Mouse (Mus musculus): ENCODE measurements around the gene Slc1a5.

Gene Slc1a5

GRCm38 (mm10) chr7:16780825-16781554, at the start of gene Slc1a5:
TSS of gene Slc1a5 (plus strand) at chr7:16781340.
- DNase-seq (ENCODE audit: low spot score in 2 of 2) = peak; percentile 91 to 95

- DNase-seq (ENCODE audit: low spot score in 2 of 2) = no peak
These were observed 49.2 kb upstream of the Slc1a5 start for GRCm38 (mm10) chr7:16731893-16732422.

DNA sequence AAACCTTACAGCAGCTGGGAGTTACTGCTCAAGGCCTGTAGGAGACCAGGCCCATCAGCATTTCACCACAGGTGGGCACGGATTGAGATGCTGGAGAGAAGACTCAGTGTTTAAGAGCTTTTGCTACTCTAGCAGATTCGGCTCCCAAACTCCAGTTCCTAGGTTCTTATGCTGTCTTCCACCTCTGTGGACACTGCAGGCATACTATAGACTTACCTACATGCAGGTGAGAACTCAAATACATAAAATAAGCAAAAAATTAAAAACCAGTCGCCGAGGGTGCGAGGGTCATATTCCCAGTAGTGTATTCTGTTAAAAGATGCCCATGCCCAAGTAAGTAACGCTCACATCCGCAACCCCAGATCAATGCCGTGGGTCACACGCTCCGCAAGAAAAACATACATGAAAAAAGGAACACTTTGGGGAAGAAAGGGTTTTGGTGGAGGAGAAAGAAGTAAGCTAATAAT, 43.5 kb upstream of the Slc1a5 start:
- DNase-seq (ENCODE audit: low spot score in 2 of 2) = no peak

DNA sequence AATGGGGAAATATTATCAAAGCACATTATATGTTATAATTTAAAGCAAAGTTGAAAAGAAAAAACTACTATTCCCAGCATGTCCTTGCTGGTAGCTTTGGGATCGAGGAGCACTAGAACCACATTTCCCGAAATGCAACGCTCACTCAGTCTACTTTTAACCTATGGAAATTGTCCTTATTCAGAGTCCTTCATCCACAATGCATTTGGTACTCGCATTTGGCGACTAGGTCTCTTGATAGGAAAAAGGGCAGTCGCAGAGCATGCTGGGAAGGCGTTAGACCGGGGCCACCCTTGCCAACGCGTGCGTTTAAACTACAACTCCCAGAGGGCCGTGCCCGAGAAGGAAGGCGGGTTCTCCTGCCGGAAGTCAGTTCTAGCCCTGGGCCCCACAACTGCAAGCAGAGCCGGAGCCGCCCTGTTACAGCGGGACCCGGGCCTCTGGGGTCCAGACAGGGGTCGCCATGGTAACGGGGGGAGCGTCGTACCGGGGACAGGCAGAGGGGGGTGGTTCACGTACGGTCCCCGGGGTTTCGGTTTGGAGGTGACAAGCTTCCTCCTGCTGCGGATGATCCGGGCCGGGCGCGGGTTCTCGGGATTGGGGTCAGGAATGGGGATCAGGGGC, 43.0 kb upstream of the Slc1a5 start, which contains the start of gene Ap2s1:
Gene Ap2s1 (plus strand): TSS at position 338 of the 624 bp plus-strand sequence.
- DNase-seq (ENCODE audit: low spot score in 2 of 2) = peak; percentile 95 to 96

DNA sequence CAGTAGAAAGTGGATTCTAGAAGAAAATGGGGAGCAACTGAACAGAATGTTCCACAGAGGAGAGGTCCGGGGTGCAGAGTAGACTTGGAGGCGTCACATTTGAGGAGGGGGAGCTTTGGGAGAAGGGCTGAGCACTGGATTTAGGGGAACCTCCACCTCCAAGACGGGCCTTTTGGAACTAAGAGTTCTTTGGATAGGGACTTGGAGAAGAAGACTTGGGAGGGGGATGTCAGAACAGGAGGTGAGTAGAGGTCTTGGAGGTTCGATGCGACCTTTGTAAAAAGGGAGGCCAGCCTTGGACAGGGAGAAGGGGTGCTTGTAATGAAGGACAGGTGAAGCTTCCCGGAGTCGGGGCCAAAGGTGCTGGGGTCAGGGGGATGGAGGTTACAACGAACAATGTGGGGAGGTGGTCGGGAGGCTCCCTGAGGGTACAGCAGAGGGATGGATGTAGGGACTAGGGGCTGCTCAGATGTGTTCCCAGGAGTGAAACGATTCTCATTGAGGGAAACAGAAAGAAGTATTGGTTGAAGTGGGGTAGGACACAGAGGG, 42.0 kb upstream of the Slc1a5 start:
- no peak for DNase-seq (ENCODE audit: low spot score in 2 of 2)

GRCm38 (mm10) chr7:16745373-16745772, 35.8 kb upstream of the Slc1a5 start:
- no peak for DNase-seq (ENCODE audit: low spot score in 2 of 2)

DNA sequence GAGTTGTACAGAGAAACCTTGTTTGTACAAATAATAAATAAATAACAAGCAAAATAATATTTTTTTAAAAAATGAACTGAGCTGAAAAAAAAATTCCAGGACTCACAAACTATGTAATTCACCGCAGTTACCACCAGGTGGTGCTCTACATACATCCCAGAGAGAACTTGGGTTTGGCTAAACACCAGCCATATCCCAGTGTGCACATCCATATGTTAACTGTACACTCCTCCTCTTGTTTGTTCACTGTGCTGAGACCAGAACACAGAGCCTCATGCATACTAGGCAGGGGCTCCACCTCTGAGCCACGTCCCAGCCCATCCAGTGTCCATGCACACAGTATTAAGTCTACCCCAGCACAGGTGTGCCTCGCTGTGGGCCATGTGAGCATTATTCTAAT, 35.0 kb upstream of the Slc1a5 start:
- no peak for DNase-seq (ENCODE audit: low spot score in 2 of 2)

DNA sequence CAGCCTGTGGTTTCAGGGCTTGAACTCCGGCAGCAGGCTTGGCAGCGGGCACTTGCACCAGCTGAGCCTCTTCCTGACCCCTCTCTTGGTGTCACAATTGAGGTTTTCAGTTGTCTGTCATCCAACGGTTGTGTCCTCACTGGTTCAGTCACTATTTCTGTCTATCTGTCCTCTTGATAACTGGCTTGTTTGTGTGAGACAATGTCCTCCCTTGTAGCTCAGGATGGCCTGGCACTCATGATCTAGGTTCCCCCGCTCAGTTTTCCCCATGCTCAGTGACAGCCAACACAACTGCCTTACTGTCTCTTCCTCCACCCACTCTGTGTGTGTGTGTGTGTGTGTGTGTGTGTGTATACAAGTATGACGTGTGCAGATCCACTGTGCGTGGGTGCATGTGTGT, 33.5 kb upstream of the Slc1a5 start:
- DNase-seq (ENCODE audit: low spot score in 2 of 2) = no peak

- peak; percentile 42 to 60 for DNase-seq (ENCODE audit: low spot score in 2 of 2)
These were observed 29.1 kb upstream of the Slc1a5 start for GRCm38 (mm10) chr7:16752016-16752415.

DNA sequence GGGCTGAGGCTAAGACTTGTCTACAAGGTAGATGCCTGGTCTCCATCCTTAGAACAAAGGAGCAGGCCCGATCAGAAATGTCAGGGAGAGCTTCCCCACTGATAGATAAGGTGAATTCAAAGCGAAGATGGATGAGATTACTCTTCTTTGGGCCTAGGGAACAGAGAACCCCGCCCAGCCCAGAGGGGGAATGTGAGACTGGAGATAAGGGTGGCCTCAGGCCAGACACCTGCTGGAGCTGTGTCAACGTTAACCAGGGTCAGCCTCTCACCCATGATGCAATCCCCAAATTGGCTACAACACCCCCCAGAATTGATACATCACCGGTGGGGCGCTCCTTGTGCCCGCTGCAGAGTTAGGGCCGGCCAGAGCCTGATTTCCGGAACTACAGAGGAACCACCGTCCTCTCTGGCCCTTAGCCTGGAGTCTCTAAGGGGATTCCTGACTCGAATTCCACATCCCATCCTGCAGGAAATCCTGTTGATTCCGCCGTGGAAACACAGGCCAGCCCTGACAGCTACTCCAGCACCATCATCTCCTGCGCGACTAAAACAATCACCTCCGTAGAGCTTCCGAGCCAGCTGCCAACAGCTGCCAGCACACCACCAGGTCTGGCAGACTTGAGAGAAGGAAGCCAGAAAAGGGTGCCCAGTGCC, 25.6 kb upstream of the Slc1a5 start:
- DNase-seq (ENCODE audit: low spot score in 2 of 2) = no peak

DNA sequence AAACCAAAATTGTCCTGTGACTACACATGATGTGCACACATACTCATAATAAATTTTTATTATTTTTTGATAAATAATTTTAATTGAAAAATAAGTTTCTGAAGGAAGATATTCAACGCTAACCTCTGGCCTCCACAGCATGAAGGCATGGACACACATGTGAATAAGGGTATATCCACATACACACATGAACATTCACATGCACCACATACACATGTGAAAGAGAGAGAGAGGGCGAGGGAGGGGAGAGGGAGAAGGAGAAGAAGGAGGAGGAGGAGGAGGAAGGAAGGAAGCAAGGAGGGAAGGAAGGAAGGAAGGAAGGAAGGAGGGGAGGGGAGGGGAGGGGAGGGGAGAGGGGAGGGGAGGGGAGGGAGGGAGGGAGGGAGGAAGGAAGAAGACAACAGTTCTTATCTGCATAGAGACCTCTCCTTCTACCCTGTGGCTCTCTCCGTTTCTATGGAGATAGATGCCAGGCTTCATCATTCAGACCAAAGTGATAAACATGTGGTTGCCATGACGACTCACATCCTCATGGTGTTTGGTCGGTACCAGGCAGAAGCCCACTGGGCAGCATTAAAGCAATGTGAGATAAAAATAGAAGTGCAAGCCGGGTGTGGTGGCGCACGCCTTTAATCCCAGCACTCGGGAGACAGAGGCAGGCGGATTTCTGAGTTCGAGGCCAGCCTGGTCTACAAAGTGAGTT, 22.1 kb upstream of the Slc1a5 start:
- no peak for DNase-seq (ENCODE audit: low spot score in 2 of 2)

DNA sequence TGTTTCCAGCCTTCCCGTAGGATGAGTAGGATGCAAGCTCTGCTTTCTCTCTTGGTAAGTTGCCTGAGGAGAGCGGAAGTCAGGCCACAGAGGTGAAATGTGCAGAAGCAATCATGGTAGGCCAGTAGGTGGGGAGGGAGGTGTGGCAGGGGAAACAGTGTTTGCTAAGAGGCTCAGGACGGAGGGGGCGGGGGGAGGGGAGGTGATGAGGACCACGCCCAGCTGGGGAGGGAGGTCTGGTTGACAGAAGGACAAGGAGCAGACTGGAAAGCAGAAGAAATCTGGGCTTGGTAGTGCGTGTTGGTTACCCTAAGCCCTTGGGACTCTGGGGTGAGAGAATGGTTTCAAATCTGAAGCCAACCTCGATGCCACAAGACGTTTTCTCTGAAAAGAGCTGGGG, 20.8 kb upstream of the Slc1a5 start:
- DNase-seq (ENCODE audit: low spot score in 2 of 2) = peak in 1 of 2 experiments; percentile 57

GRCm38 (mm10) chr7:16761005-16761481, 20.1 kb upstream of the Slc1a5 start:
- DNase-seq (ENCODE audit: low spot score in 2 of 2) = peak in 1 of 2 experiments; percentile 85

GRCm38 (mm10) chr7:16761630-16762029, 19.5 kb upstream of the Slc1a5 start:
- DNase-seq (ENCODE audit: low spot score in 2 of 2) = peak in 1 of 2 experiments; percentile 34

DNA sequence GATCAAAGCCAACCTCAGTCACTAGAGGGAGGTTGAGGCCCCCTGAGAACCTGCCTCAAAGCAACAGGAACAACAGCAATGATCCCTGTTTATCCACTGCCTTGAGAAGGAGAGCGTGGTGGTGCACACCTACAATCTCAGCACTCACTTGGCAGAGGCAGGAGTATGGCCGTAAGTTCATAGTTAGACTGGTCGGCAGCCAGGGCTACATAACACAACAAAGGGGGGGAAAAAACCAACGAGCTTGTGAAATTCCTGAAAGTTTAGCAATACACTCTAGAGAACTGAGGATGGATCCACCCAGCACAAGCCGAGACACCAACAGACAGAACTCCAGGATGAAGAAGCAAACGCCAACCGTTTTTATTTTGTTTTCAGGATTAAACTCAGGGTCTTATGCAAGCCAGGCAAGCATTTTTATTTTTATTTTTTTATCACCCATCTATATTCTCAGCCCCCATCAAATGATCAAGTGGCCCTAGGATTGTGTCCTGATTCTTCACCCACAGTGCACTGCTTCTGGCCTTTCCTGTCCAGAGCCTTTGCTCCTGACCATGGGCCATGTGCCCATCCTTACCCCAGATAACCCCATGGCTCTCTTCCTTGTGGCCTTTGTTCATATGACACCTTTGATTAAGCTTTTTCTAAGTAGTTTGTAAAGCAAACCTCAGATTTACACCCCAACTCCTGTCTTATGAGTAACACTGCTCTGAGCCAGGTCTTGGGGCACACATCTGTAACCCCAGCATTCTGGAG, 17.5 kb upstream of the Slc1a5 start:
- DNase-seq (ENCODE audit: low spot score in 2 of 2) = peak in 1 of 2 experiments; percentile 62

DNA sequence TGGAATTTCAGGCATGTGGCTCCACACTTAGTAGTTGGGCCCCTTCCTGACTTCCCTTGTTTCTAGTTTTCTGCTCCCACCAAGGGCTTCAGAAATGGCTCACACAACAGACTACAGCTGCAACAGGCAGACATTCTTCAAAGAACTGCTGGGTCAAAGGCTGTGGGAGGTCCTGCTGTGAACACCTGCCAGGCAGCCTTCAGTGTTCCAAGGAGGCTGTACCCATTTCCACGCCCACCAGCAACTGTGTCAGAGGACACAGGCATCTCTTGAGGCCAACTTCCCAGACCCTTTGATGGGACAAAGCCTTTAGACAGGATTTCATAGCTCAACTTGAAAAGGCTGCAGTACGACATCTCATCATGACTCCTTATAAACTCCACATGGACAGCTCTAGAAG, 14.7 kb upstream of the Slc1a5 start:
- peak in 1 of 2 experiments; percentile 36 for DNase-seq (ENCODE audit: low spot score in 2 of 2)

DNA sequence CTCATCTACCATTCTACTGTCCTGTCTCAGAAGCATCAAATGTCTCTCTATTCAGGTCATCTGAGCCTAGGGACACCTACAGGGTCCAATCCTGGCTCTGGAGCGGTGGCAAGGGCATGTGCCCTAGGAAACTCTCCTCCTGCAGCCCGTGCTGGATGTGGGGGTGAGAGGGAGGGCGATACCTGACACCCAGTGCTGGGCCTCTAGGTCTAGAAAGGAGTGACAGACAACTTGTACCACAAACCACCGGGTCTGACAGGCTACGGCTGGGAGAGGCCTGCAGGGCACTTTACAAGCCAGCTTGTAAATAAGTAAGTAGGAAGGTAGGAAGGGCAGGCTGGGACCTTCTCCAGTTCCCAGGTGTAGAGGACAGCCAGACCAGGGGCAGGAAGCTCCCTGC, 5.3 kb upstream of the Slc1a5 start:
- no peak for DNase-seq (ENCODE audit: low spot score in 2 of 2)

- DNase-seq (ENCODE audit: low spot score in 2 of 2) = peak in 1 of 2 experiments; percentile 80
These were observed 1.1 kb upstream of the Slc1a5 start for GRCm38 (mm10) chr7:16780076-16780475.

DNA sequence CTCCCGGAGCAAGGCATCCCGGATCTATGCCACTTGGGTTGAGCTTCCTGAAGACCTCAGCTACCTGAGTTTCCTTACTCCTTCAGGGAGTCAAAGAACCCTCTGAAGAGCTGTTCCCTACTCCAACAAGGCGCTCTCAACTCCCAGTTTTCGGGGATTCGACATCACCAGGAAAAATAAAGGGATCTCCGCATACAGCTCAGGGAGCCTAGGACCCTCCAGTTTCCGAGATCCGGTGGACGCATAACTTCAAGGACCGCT, 345 bp downstream of the Slc1a5 start:
- no peak for DNase-seq (ENCODE audit: low spot score in 2 of 2)

- DNase-seq (ENCODE audit: low spot score in 2 of 2) = no peak
These were observed 845 bp downstream of the Slc1a5 start for GRCm38 (mm10) chr7:16781816-16782554.
